Mouse (Mus musculus): ENCODE results near the gene Tomm20. TPM values are rescaled to one million over a fixed set of nuclear protein-coding genes. Genes with fewer than 3 reads are reported as not detected.
A peak's percentile ranks its signal among the peaks of the same experiment; 100 is the strongest.
"Not testable (repeated sequence)": the region's sequence is repeated elsewhere in the genome, so short reads cannot be mapped to it uniquely, and the experiment has no call there.

Tomm20 gene
- total RNA-seq, 2 experiments from 2014 or later = 93.5 to 97.6 TPM

GRCm38 (mm10) chr8:126917179-126917905 is 28.3 kb downstream of the Tomm20 start:
- peak; percentile 79 to 80 for DNase-seq

- DNase-seq = no peak
These were observed 29.0 kb downstream of the Tomm20 start for GRCm38 (mm10) chr8:126916611-126917010.

- DNase-seq = peak; percentile 63 to 72
These were observed 30.9 kb downstream of the Tomm20 start for GRCm38 (mm10) chr8:126914609-126915375.

- not testable (repeated sequence) for DNase-seq
These were observed 31.5 kb downstream of the Tomm20 start for GRCm38 (mm10) chr8:126914107-126914490.

GRCm38 (mm10) chr8:126913241-126914106 is 32.2 kb downstream of the Tomm20 start:
- peak; percentile 80 to 87 for DNase-seq

GRCm38 (mm10) chr8:126909371-126909802 is 36.3 kb downstream of the Tomm20 start:
- peak; percentile 42 to 48 for DNase-seq

- peak; percentile 49 to 68 for DNase-seq
These were observed 36.8 kb downstream of the Tomm20 start for GRCm38 (mm10) chr8:126908805-126909204.

- no peak for DNase-seq
These were observed 37.7 kb downstream of the Tomm20 start for GRCm38 (mm10) chr8:126907968-126908367.

GRCm38 (mm10) chr8:126907374-126907773 is 38.3 kb downstream of the Tomm20 start:
- no peak for DNase-seq

- DNase-seq = no peak
These were observed 40.3 kb downstream of the Tomm20 start for GRCm38 (mm10) chr8:126905387-126905786.

- DNase-seq = no peak
These were observed 41.7 kb downstream of the Tomm20 start for GRCm38 (mm10) chr8:126903927-126904326.

GRCm38 (mm10) chr8:126903224-126903895 is 42.3 kb downstream of the Tomm20 start:
- DNase-seq = no peak

- DNase-seq = no peak
These were observed 44.0 kb downstream of the Tomm20 start for GRCm38 (mm10) chr8:126901612-126902011.

- no peak for DNase-seq
These were observed 44.6 kb downstream of the Tomm20 start for GRCm38 (mm10) chr8:126901049-126901448.

GRCm38 (mm10) chr8:126895133-126895532 is 50.5 kb downstream of the Tomm20 start:
- peak; percentile 40 to 49 for DNase-seq

- DNase-seq = no peak
These were observed 58.0 kb downstream of the Tomm20 start for GRCm38 (mm10) chr8:126887639-126888006.

GRCm38 (mm10) chr8:126886741-126887638 is 58.7 kb downstream of the Tomm20 start:
- peak; percentile 87 to 92 for DNase-seq

- no peak for DNase-seq
These were observed 59.8 kb downstream of the Tomm20 start for GRCm38 (mm10) chr8:126885554-126886485.

- peak; percentile 88 to 91 for DNase-seq
These were observed 61.3 kb downstream of the Tomm20 start for GRCm38 (mm10) chr8:126884202-126884926.

All from heart, adult 18-20 months (tissue).